In genomic region chr2:25558774-25559173, GRCm38 (mm10) we compare ENCODE assay signal across 7 mouse cellular contexts. TPM values are rescaled to one million over a fixed set of nuclear protein-coding genes. Genes with fewer than 3 reads are reported as not detected.
A peak's percentile ranks its signal among the peaks of the same experiment; 100 is the strongest.
DNase-seq lines count a peak whose midpoint lies in the region; ATAC-seq lines count a peak whose summit lies in the region.

No protein-coding gene starts in this region.

- no peak for ATAC-seq in megakaryocyte, adult 5-6 weeks (ENCODE audit: poor library complexity, severe bottlenecking)
- no peak for ATAC-seq in forebrain, embryonic 16.5 days
- no peak for ATAC-seq in liver, embryonic 12.5 days

- H3K9me3 ChIP-seq in megakaryocyte, embryonic 14.5 days: no peaks in the 10 kb centered on the region
- H3K9me3 ChIP-seq in forebrain, embryonic 16.5 days (ENCODE audit: control insufficient read depth, low read length): no peaks in the 10 kb centered on the region
- no peaks in the 10 kb centered on the region for H3K9me3 ChIP-seq in liver, embryonic 12.5 days (replicated peaks)

- H3K36me3 ChIP-seq in megakaryocyte, embryonic 14.5 days (replicated peaks; ENCODE audit: low read length): peaks cover 46% of the 10 kb centered on the region
- H3K36me3 ChIP-seq in forebrain, embryonic 16.5 days (ENCODE audit: control insufficient read depth, insufficient read depth): peaks cover 18% of the 10 kb centered on the region
- peaks cover 47% of the 10 kb centered on the region for H3K36me3 ChIP-seq in liver, embryonic 12.5 days

- no peak overlapping the region for H3K27ac ChIP-seq in forebrain, embryonic 16.5 days (ENCODE audit: low read length)
- no peak overlapping the region; the same call in 1 of the 2 replicates for H3K27ac ChIP-seq in liver, embryonic 12.5 days

- peak overlapping the region; percentile 100 for H3K4me3 ChIP-seq in megakaryocyte, embryonic 14.5 days (replicated peaks)
- peak overlapping the region; percentile 96 for H3K4me3 ChIP-seq in forebrain, embryonic 16.5 days (replicated peaks; ENCODE audit: low read length)
- H3K4me3 ChIP-seq in liver, embryonic 12.5 days: peak overlapping the region; percentile 92

- WGBS in forebrain, embryonic 16.5 days: 67% methylated on average over 6 of the region's 6 CpGs
- WGBS in liver, embryonic 12.5 days (ENCODE audit: insufficient replicate concordance): 69% methylated on average over 6 of the region's 6 CpGs

- H3K4me2 ChIP-seq in forebrain, embryonic 16.5 days (ENCODE audit: low read length): peak overlapping the region; percentile 92
- H3K4me2 ChIP-seq in liver, embryonic 12.5 days: peak overlapping the region; percentile 81

- H3K9ac ChIP-seq in forebrain, embryonic 16.5 days (replicated peaks; ENCODE audit: low read depth, low read length): peak overlapping the region; percentile 90; the same call in 1 of the 2 replicates
- H3K9ac ChIP-seq in liver, embryonic 12.5 days: peak overlapping the region; percentile 95

- no peaks in the 10 kb centered on the region for H3K27me3 ChIP-seq in megakaryocyte, embryonic 14.5 days (replicated peaks)
- H3K27me3 ChIP-seq in forebrain, embryonic 16.5 days (replicated peaks; ENCODE audit: control insufficient read depth, insufficient read depth, low read length): no peaks in the 10 kb centered on the region
- H3K27me3 ChIP-seq in liver, embryonic 12.5 days (replicated peaks): no peaks in the 10 kb centered on the region

- H3K4me1 ChIP-seq in megakaryocyte, embryonic 14.5 days: peaks cover 31% of the 10 kb centered on the region
- peaks cover 19% of the 10 kb centered on the region for H3K4me1 ChIP-seq in forebrain, embryonic 16.5 days (replicated peaks; ENCODE audit: control insufficient read depth, insufficient read depth, low read length)
- peaks cover 32% of the 10 kb centered on the region for H3K4me1 ChIP-seq in liver, embryonic 12.5 days

- no peak for DNase-seq in frontal cortex, adult 2 months (ENCODE audit: extremely low spot score in 1 of 2, low spot score in 1 of 2)
- no peak for DNase-seq in retina, embryonic 14.5 days (ENCODE audit: low spot score)
- DNase-seq in adrenal gland, postnatal 4 days (ENCODE audit: low spot score in 2 of 2): no peak

RNA-seq across cellular contexts. Expression of gene Edf1, which starts 1.1 kb away (rescaled TPM):
- polyA plus RNA-seq in megakaryocyte, embryonic 14.5 days (2012; ENCODE audit: insufficient read depth, low replicate concordance): 316 and 1,404 TPM in 2 replicates
- 155 and 171 TPM in 2 replicates for total RNA-seq in megakaryocyte, adult 5-6 weeks (2015)
- total RNA-seq in megakaryocyte, adult 5-6 weeks (2017): 133 and 145 TPM in 2 replicates
- 327 and 359 TPM in 2 replicates for polyA plus RNA-seq in forebrain, embryonic 16.5 days (2015; fragmentation: Nextera tagmentation; extraction: Ambion mirVana)
- polyA plus RNA-seq in liver, embryonic 12.5 days (2016; fragmentation: Nextera tagmentation; extraction: Ambion mirVana): 293 and 311 TPM in 2 replicates
- polyA plus RNA-seq in frontal cortex, adult 2 months (2012; rRNA removed): 287 and 289 TPM in 2 replicates
- 100 to 1,000 TPM; 171 to 191 TPM for total RNA-seq in adrenal gland, postnatal 4 days (2021)

RNA-seq across cellular contexts. Expression of gene Traf2, which starts 12.0 kb away (rescaled TPM):
- 0.78 and 7.0 TPM in 2 replicates for polyA plus RNA-seq in megakaryocyte, embryonic 14.5 days (2012; ENCODE audit: insufficient read depth, low replicate concordance)
- total RNA-seq in megakaryocyte, adult 5-6 weeks (2015): 9.1 and 9.4 TPM in 2 replicates
- 12.6 and 15.3 TPM in 2 replicates for total RNA-seq in megakaryocyte, adult 5-6 weeks (2017)
- 26.8 and 29.5 TPM in 2 replicates for polyA plus RNA-seq in forebrain, embryonic 16.5 days (2015; fragmentation: Nextera tagmentation; extraction: Ambion mirVana)
- polyA plus RNA-seq in liver, embryonic 12.5 days (2016; fragmentation: Nextera tagmentation; extraction: Ambion mirVana): 22.4 and 24.4 TPM in 2 replicates
- 8.1 and 9.1 TPM in 2 replicates for polyA plus RNA-seq in frontal cortex, adult 2 months (2012; rRNA removed)
- 10 to 100 TPM; 19.2 to 20.5 TPM for total RNA-seq in adrenal gland, postnatal 4 days (2021)

RNA-seq across cellular contexts. Expression of gene Mamdc4, which starts 15.9 kb away (rescaled TPM):
- 0.75 TPM in 1 of 2 replicates, not detected in the other for polyA plus RNA-seq in megakaryocyte, embryonic 14.5 days (2012; ENCODE audit: insufficient read depth, low replicate concordance)
- 0.09 and 2.3 TPM in 2 replicates for total RNA-seq in megakaryocyte, adult 5-6 weeks (2015)
- 0.15 and 5.0 TPM in 2 replicates for total RNA-seq in megakaryocyte, adult 5-6 weeks (2017)
- polyA plus RNA-seq in forebrain, embryonic 16.5 days (2015; fragmentation: Nextera tagmentation; extraction: Ambion mirVana): 1.0 and 2.8 TPM in 2 replicates
- 0.38 and 0.45 TPM in 2 replicates for polyA plus RNA-seq in liver, embryonic 12.5 days (2016; fragmentation: Nextera tagmentation; extraction: Ambion mirVana)
- polyA plus RNA-seq in frontal cortex, adult 2 months (2012; rRNA removed): 2.1 and 2.5 TPM in 2 replicates
- 1 to 10 TPM; 4.1 to 7.1 TPM for total RNA-seq in adrenal gland, postnatal 4 days (2021)

RNA-seq across cellular contexts. Expression of gene Phpt1, which starts 16.2 kb away (rescaled TPM):
- 4.7 TPM in 1 of 2 replicates, not detected in the other for polyA plus RNA-seq in megakaryocyte, embryonic 14.5 days (2012; ENCODE audit: insufficient read depth, low replicate concordance)
- 12.7 and 15.1 TPM in 2 replicates for total RNA-seq in megakaryocyte, adult 5-6 weeks (2015)
- total RNA-seq in megakaryocyte, adult 5-6 weeks (2017): 8.4 and 11.8 TPM in 2 replicates
- 141 and 145 TPM in 2 replicates for polyA plus RNA-seq in forebrain, embryonic 16.5 days (2015; fragmentation: Nextera tagmentation; extraction: Ambion mirVana)
- 67.8 and 69.2 TPM in 2 replicates for polyA plus RNA-seq in liver, embryonic 12.5 days (2016; fragmentation: Nextera tagmentation; extraction: Ambion mirVana)
- 134 and 161 TPM in 2 replicates for polyA plus RNA-seq in frontal cortex, adult 2 months (2012; rRNA removed)
- 10 to 100 TPM; 74.7 to 80.0 TPM for total RNA-seq in adrenal gland, postnatal 4 days (2021)

RNA-seq across cellular contexts. Expression of gene Ajm1, which starts 22.8 kb away (rescaled TPM):
- 0.44 and 0.85 TPM in 2 replicates for polyA plus RNA-seq in megakaryocyte, embryonic 14.5 days (2012; ENCODE audit: insufficient read depth, low replicate concordance)
- not detected in 2 replicates for total RNA-seq in megakaryocyte, adult 5-6 weeks (2015)
- not detected in 2 replicates for total RNA-seq in megakaryocyte, adult 5-6 weeks (2017)
- 5.8 and 7.7 TPM in 2 replicates for polyA plus RNA-seq in forebrain, embryonic 16.5 days (2015; fragmentation: Nextera tagmentation; extraction: Ambion mirVana)
- polyA plus RNA-seq in liver, embryonic 12.5 days (2016; fragmentation: Nextera tagmentation; extraction: Ambion mirVana): not detected in 2 replicates
- polyA plus RNA-seq in frontal cortex, adult 2 months (2012; rRNA removed): 114 and 122 TPM in 2 replicates
- 1 to 10 TPM; 4.6 to 5.3 TPM for total RNA-seq in adrenal gland, postnatal 4 days (2021)
